Mouse (Mus musculus) kidney, embryonic 14.5 days (tissue): ENCODE results near the gene Daw1. TPM values are rescaled to one million over a fixed set of nuclear protein-coding genes. Genes with fewer than 3 reads are reported as not detected.

Source experiments
- ATAC-seq: fragments of 200-750 bp; cut with Nextera tagmentation; 2 replicates; pipeline ENCODE4 v1.8.0; 2017; ENCODE audit warnings: moderate number of reproducible peaks, mild to moderate bottlenecking, moderate TSS enrichment, moderate library complexity; ENCODE audit not compliant: low FRiP score, low TSS enrichment
- H3K27ac ChIP-seq: fragments of 300-500 bp; sonication (generic); 2 replicates; pipeline ENCODE4 v1.5.1; 2014; ENCODE audit warnings: low read depth, mild to moderate bottlenecking, low read length, moderate library complexity, mixed read lengths
- H3K27me3 ChIP-seq: fragments of 300-500 bp; sonication (generic); 2 replicates; pipeline ENCODE4 v1.6.1; 2014; ENCODE audit warnings: mild to moderate bottlenecking, low read length; ENCODE audit not compliant: control insufficient read depth, insufficient read depth
- H3K36me3 ChIP-seq: fragments of 300-500 bp; sonication (generic); 2 replicates; pipeline ENCODE4 v1.6.1; 2014; ENCODE audit warnings: low read length, mixed read lengths; ENCODE audit not compliant: control insufficient read depth, insufficient read depth
- H3K4me1 ChIP-seq: fragments of 300-500 bp; sonication (generic); 2 replicates; pipeline ENCODE4 v1.6.1; 2014; ENCODE audit warnings: low read length, mixed read lengths; ENCODE audit not compliant: control insufficient read depth, insufficient read depth
- H3K4me2 ChIP-seq: fragments of 300-500 bp; sonication (generic); replicated peaks from 2 replicates; pipeline ENCODE4 v1.6.1; 2014; ENCODE audit warnings: low read depth, mild to moderate bottlenecking, low read length
- H3K4me3 ChIP-seq: fragments of 300-500 bp; sonication (generic); 2 replicates; pipeline ENCODE4 v1.5.1; 2014; ENCODE audit warnings: mild to moderate bottlenecking, low read length
- H3K9ac ChIP-seq: fragments of 300-500 bp; sonication (generic); 2 replicates; pipeline ENCODE4 v1.6.1; 2014; ENCODE audit warnings: low read depth, mild to moderate bottlenecking, low read length, moderate library complexity
- H3K9me3 ChIP-seq: fragments of 300-500 bp; sonication (generic); 2 replicates; pipeline ENCODE4 v1.6.1; 2016; ENCODE audit warnings: low read length; ENCODE audit not compliant: control insufficient read depth
- WGBS: fragments of 180-500 bp; shearing (Covaris S2); extraction: QIAGEN DNeasy Blood & Tissue Kit; methylation state at CpG from one replicate; pipeline ENCODE4 v1.1.7; 2014; 5-methylcytosine and 5-hydroxymethylcytosine counted together
- polyA plus RNA-seq: library from polyadenylated mRNA; unstranded; fragments of >200 nt; fragmentation: Nextera tagmentation; extraction: Ambion mirVana; gene quantifications from 2 replicates; pipeline ENCODE4 v1.2.1, GENCODE M21; 2014

Daw1 gene
- polyA plus RNA-seq, result 0.36 TPM in 1 of 2 replicates, not detected in the other

DNA sequence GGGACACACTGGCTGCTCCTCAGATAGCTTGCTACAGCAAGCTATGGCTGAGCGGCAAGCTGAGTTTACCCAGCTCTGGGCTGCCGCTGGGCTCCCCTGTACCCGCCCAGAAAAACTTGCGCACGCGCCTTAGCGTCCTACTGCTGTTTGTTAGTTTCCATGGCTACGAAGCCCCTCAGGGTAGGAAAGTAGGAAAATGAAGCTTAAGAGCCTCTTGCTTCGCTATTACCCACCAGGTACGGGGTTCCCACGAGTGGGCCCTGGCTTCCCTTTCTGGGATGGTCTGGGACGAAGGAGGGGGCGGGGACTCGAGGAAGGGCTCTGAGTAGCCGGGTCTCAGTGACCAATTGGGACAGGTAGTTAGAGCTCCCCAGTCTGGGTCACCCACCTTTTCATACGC lies at the start of gene Daw1:
Daw1 (plus strand) TSS at position 150 of the 400 bp plus-strand sequence.
- Histone ChIP-seq H3K9ac (peak within 1 kb of the TSS; percentile 56), H3K36me3 (no peaks in the 10 kb centered on the region), H3K9me3 (no peaks in the 10 kb centered on the region), H3K4me2 (peak within 1 kb of the TSS; percentile 58), H3K27ac (no peak within 1 kb of the TSS), H3K4me1 (0 out of 2 replicates have a peak, but pooled peaks cover 3% of the 10 kb centered on the region), H3K4me3 (peak within 1 kb of the TSS; percentile 60), H3K27me3 (no peaks in the 10 kb centered on the region)
- 2% methylated on average over 16 of the region's 16 CpGs for WGBS
- ATAC-seq, result peak; percentile 96

DNA sequence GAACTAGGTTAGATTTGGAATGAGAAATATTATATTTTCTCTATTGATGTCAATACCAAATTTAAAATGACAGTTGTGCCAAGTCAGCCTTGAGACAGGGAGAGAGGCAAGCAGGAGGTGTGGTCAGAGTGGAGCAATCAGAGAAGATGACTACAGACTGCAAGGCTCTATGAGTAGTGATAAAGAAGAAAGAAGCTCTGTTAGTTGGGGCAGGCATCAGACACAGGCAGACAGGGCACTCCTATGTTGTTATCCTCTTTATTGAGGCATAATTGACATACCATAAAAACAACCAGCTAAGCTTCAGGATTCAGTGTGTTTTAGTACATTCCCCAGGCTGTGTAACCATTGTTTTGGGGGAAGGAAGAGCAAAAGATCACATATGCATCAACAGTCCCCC lies 48.6 kb upstream of the Daw1 start:
- Histone ChIP-seq H3K9ac (no peak overlapping the region), H3K36me3 (no peaks in the 10 kb centered on the region), H3K9me3 (no peaks in the 10 kb centered on the region), H3K4me2 (no peak overlapping the region), H3K4me3 (no peak overlapping the region), H3K27ac (no peak overlapping the region), H3K27me3 (no peaks in the 10 kb centered on the region), H3K4me1 (no peaks in the 10 kb centered on the region)
- ATAC-seq, result no peak

DNA sequence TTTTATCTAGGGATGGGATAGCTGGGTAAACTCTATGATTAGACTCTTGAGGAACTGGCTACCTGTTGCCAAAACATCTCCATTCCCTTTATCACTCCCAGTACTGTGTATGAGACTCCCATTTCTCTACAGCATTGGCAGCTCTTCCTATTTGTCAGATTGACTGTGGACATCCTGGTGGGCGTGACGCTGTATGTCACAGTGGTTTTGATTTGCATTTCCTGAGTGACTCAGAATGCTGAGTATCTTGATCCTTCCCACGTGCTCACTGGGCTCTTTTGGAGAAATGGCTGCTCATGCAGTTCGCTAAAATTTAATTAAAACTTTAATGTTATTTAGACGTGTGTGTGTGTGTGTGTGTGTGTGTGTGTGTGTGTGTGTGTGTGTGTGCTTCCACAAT lies 47.8 kb upstream of the Daw1 start:
- Histone ChIP-seq H3K4me1 (0 out of 2 replicates have a peak, but pooled peaks cover 3% of the 10 kb centered on the region), H3K27ac (no peak overlapping the region), H3K4me2 (no peak overlapping the region), H3K27me3 (no peaks in the 10 kb centered on the region), H3K36me3 (no peaks in the 10 kb centered on the region), H3K9ac (no peak overlapping the region), H3K9me3 (no peaks in the 10 kb centered on the region), H3K4me3 (no peak overlapping the region)
- WGBS, result 68% methylated on average over 5 of the region's 5 CpGs
- ATAC-seq, result no peak

DNA sequence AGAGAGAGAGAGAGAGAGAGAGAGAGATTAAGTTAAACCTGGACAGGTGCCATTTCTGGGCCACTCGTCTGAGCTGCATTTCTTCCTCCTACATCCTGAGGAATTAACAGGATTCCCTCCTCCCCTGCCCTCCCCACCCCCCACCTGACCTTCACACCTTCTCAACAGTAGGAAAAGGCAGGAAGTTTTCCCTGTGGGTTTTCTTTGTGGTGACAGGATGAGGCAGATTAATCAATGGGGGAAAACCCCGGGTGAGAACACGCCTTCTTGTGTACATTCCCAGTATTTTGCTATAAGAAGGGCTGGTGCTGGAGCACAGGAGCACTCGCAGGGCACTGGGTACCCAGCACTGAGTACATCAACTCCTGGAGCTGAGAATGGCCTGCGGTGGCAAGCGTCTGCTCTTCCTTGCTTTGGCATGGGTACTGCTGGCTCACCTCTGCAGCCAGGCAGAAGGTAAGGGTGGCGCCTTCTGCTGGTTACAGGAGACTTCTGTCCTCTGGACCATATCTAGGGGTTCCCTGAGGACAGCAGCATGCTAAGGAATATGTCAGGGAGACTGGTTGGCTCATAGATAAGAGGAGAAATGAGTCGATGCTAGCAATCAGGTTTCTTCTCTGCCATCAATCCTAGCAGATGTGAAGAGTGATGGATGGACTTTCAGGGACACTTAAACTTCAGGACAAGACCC lies 43.0 kb upstream of the Daw1 start, which contains the start of gene Ccl20:
Ccl20 (plus strand) TSS at position 320 of the 691 bp plus-strand sequence.
- no peak for ATAC-seq

DNA sequence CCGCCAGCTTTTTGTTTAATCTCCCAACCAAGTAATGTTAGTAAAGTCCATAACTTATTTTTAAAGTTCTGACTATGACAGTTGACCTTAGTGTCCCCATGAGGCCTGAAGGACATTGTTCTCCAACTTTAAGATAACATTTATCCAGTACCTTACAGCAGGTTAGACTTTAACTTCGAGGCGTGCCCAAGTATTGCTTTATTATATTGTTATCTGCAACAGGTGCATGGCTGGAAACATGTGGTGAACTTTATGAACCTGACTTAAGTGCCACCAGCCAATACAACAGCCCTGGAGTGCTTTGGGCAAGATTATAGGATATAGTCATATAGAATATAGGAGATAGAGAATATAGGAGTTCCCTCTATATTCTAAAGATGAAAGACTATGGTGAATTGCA lies 42.3 kb upstream of the Daw1 start:
- Histone ChIP-seq H3K9me3 (no peaks in the 10 kb centered on the region), H3K4me3 (no peak overlapping the region), H3K36me3 (no peaks in the 10 kb centered on the region), H3K27ac (no peak overlapping the region), H3K4me1 (0 out of 2 replicates have a peak, but pooled peaks cover 3% of the 10 kb centered on the region), H3K27me3 (no peaks in the 10 kb centered on the region), H3K9ac (no peak overlapping the region), H3K4me2 (no peak overlapping the region)
- ATAC-seq, result no peak
- WGBS, result 87% methylated on average over 3 of the region's 3 CpGs

More for the DNA sequence above, 43.0 kb upstream of the Daw1 start, which contains the start of gene Ccl20:
- Histone ChIP-seq H3K27ac (no peak within 1 kb of the TSS), H3K9ac (no peak within 1 kb of the TSS), H3K4me2 (no peak within 1 kb of the TSS), H3K4me1 (0 out of 2 replicates have a peak, but pooled peaks cover 3% of the 10 kb centered on the region), H3K9me3 (no peaks in the 10 kb centered on the region), H3K4me3 (no peak within 1 kb of the TSS), H3K36me3 (no peaks in the 10 kb centered on the region), H3K27me3 (no peaks in the 10 kb centered on the region)
- WGBS, result 33% methylated on average over 8 of the region's 8 CpGs

DNA sequence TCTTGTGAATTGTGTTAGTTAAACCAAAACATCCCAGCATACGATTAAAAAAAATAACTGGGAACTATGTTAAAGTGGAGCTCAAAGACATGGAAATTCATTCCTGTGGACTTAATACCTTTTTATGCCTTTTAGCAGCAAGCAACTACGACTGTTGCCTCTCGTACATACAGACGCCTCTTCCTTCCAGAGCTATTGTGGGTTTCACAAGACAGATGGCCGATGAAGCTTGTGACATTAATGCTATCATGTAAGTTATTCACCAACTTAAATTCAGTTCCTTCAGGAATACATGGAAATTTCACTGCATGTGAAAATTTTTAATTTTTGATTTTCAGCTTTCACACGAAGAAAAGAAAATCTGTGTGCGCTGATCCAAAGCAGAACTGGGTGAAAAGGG lies 41.9 kb upstream of the Daw1 start:
- Histone ChIP-seq H3K36me3 (no peaks in the 10 kb centered on the region), H3K4me3 (no peak overlapping the region), H3K27ac (no peak overlapping the region), H3K4me1 (0 out of 2 replicates have a peak, but pooled peaks cover 3% of the 10 kb centered on the region), H3K9me3 (no peaks in the 10 kb centered on the region), H3K9ac (no peak overlapping the region), H3K4me2 (no peak overlapping the region), H3K27me3 (no peaks in the 10 kb centered on the region)
- ATAC-seq, result no peak
- 90% methylated on average over 7 of the region's 7 CpGs for WGBS

DNA sequence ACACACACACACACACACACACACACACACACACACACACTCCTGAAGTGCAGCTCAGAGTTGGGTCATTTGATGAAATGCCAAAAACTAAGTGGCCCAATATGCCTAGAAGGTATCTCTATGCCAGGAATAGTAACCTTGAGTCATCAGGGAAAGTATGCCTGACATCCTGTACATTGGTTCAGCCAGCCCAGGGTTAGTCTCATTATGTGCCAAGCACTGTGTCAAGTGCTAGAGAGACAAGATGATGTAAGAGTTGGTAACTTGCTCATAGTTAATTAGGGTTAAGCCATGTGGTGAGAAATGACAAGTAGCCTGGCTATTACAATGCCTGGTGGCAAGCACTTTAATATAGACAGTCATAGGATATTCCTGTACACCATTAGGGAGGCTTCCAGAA lies 39.6 kb upstream of the Daw1 start:
- H3K4me2 ChIP-seq, result no peak overlapping the region
- no peak for ATAC-seq
- H3K36me3 ChIP-seq, result no peaks in the 10 kb centered on the region
- no peak overlapping the region for H3K9ac ChIP-seq
- no peaks in the 10 kb centered on the region for H3K9me3 ChIP-seq
- no peak overlapping the region for H3K27ac ChIP-seq
- no peak overlapping the region for H3K4me3 ChIP-seq
- H3K4me1 ChIP-seq, result 0 out of 2 replicates have a peak, but pooled peaks cover 3% of the 10 kb centered on the region
- H3K27me3 ChIP-seq, result no peaks in the 10 kb centered on the region

DNA sequence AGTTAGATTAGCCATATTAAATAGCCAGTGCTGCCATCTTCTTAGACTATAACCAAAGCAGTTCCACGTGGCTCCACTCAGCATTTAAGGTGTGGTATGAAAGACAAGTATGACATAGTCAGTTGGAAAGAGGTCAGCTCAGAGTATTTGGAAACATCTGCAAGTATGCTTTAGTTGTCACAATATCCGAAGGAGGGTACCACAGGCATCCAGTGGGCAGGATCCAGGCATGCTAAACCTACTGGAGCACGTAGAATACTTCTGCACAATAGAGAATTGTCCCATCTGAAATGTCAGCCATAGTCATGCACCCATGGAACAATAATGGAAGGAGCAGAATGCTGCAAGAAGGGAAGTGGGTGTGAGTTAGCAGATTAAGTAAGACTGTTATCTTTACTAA lies 39.2 kb upstream of the Daw1 start:
- H3K4me2 ChIP-seq, result no peak overlapping the region
- WGBS, result 76% methylated on average over 3 of the region's 3 CpGs

DNA sequence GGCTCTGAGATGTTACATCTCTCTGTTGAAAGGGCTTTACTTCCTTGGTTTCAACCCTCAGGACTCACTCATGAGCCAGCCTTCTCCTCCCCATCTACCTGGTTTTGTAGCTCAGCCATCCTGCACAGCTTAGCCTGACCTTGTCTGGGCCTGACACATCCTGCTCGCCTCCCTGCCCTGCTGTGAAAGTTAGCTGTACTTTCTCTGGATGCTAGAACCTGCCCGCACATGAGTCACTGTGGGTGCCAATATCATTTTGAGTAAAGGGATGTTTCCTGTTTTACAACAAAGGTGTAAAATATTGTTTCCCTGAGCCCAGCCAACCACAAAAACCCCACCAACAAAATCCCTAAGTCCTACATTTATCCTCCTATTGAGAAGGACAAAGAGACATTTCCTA lies 36.4 kb upstream of the Daw1 start:
- no peak for ATAC-seq
- Histone ChIP-seq H3K4me3 (no peak overlapping the region), H3K27me3 (no peaks in the 10 kb centered on the region), H3K27ac (no peak overlapping the region), H3K9ac (no peak overlapping the region), H3K4me1 (no peaks in the 10 kb centered on the region), H3K36me3 (no peaks in the 10 kb centered on the region), H3K9me3 (no peaks in the 10 kb centered on the region), H3K4me2 (no peak overlapping the region)
- WGBS, result 92% methylated on average over 2 of the region's 2 CpGs

More for the DNA sequence above, 39.2 kb upstream of the Daw1 start:
- H3K27me3 ChIP-seq, result no peaks in the 10 kb centered on the region
- no peaks in the 10 kb centered on the region for H3K36me3 ChIP-seq
- no peak for ATAC-seq
- H3K9me3 ChIP-seq, result no peaks in the 10 kb centered on the region
- H3K27ac ChIP-seq, result no peak overlapping the region
- no peak overlapping the region for H3K9ac ChIP-seq
- 0 out of 2 replicates have a peak, but pooled peaks cover 3% of the 10 kb centered on the region for H3K4me1 ChIP-seq
- H3K4me3 ChIP-seq, result no peak overlapping the region
